Mouse (Mus musculus): ENCODE data around the gene H2-Ab1. TPM values are rescaled to one million over a fixed set of nuclear protein-coding genes. Genes with fewer than 3 reads are reported as not detected.
"Not testable (repeated sequence)": the region's sequence is repeated elsewhere in the genome, so short reads cannot be mapped to it uniquely, and the experiment has no call there.

The H2-Ab1 gene
- polyA plus RNA-seq, 1 experiment from 2014 or later, result 11.1 TPM

DNA sequence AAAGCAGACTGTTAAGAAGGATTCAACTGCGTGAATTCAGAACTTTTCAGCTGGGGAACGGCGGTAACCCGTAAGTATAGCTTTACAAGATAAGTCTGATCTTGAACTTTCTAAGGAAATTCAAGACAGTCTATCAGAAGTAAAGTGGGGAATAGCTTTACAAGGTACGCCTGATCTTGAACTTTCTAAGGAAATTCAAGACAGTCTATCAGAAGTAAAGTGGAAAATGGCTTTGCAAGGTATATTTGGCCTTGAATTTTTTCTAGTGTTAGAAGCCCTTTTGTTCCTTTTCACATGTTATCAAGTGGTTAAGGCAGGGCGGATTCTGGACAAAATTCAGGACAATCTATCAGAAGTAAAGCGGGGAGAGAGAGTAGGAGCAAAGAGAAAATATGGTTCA lies 37.7 kb upstream of the H2-Ab1 start:
- H3K27me3 ChIP-seq (ENCODE audit: low read depth, poor library complexity, severe bottlenecking), result peaks cover 12% of the 10 kb centered on the region
- WGBS, result 94% methylated on average over 6 of the region's 7 CpGs
- H3K4me1 ChIP-seq; H3K36me3 ChIP-seq; DNase-seq (ENCODE audit: low spot score); H3K4me3 ChIP-seq; H3K27ac ChIP-seq (replicated peaks): not testable (repeated sequence)
- peaks cover 15% of the 10 kb centered on the region for H3K9me3 ChIP-seq (replicated peaks)

DNA sequence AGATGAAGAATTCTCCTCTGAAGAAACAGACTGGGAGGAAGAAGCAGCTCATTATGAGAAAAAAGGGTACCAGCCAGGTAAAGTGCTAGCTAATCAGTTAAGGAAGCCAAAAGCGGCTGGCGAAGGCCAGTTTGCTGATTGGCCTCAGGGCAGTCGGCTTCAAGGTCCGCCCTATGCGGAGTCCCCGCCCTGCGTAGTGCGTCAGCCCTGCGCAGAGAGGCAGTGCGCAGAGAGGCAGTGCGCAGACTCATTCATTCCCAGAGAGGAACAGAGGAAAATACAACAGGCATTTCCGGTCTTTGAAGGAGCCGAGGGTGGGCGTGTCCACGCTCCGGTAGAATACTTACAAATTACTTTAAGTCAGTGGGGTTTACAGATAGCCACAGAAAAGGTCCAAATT lies 37.1 kb upstream of the H2-Ab1 start:
- 100% methylated on average over 4 of the region's 16 CpGs for WGBS
- not testable (repeated sequence) for H3K27ac ChIP-seq (replicated peaks); DNase-seq (ENCODE audit: low spot score); H3K36me3 ChIP-seq; H3K27me3 ChIP-seq (ENCODE audit: low read depth, poor library complexity, severe bottlenecking); H3K4me1 ChIP-seq; H3K4me3 ChIP-seq
- peaks cover 21% of the 10 kb centered on the region for H3K9me3 ChIP-seq (replicated peaks)

DNA sequence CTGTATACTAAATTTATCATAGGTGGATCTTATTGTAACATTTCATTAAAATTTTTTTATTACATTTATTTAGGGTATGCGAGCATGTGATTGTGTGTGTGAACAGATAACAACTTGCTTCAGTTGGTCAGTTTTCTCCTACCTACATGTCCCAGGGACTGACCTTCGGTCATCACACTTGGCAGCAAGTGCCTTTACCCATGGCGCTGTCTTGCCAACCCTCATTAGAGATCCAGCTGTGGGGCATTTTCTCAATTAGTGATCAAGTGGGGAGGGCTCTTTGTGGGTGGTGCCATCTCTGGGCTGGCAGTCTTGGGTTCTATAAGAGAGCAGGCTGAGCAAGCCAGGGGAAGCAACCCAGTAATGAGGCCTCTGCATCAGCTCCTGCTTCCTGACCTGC lies 32.7 kb upstream of the H2-Ab1 start:
- 92% methylated on average over 3 of the region's 3 CpGs for WGBS

DNA sequence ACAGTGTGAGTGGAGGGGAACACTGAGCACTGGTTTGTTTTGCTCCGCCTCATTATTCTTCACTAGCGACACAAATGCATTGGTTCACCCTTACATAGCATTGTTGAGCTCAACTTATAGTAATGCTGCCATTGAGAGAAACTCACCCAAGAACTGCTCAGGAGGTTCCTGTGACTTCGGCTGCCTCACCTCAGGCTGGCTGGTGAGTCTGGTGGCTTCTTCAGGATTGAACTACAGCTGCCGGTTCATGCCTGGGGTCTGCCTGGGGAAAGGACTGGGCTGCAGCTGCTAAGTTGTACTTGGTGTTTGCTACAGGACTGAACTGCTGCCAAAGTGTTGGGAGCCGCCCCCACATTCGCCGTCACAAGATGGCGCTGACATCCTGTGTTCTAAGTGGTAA lies 32.1 kb upstream of the H2-Ab1 start:
- 94% methylated on average over 8 of the region's 8 CpGs for WGBS
- no peak overlapping the region for H3K27ac ChIP-seq (replicated peaks)
- no peaks in the 10 kb centered on the region for H3K27me3 ChIP-seq (ENCODE audit: low read depth, poor library complexity, severe bottlenecking)
- no peak overlapping the region for H3K4me3 ChIP-seq
- no peaks in the 10 kb centered on the region for H3K36me3 ChIP-seq
- peaks cover 15% of the 10 kb centered on the region for H3K9me3 ChIP-seq (replicated peaks)
- DNase-seq (ENCODE audit: low spot score), result no peak
- no peaks in the 10 kb centered on the region for H3K4me1 ChIP-seq

More for the DNA sequence above, 32.7 kb upstream of the H2-Ab1 start:
- DNase-seq (ENCODE audit: low spot score), result no peak
- Histone ChIP-seq H3K27me3 (ENCODE audit: low read depth, poor library complexity, severe bottlenecking) (no peaks in the 10 kb centered on the region), H3K4me3 (no peak overlapping the region), H3K4me1 (no peaks in the 10 kb centered on the region), H3K27ac (replicated peaks) (no peak overlapping the region), H3K9me3 (replicated peaks) (peaks cover 15% of the 10 kb centered on the region), H3K36me3 (no peaks in the 10 kb centered on the region)

DNA sequence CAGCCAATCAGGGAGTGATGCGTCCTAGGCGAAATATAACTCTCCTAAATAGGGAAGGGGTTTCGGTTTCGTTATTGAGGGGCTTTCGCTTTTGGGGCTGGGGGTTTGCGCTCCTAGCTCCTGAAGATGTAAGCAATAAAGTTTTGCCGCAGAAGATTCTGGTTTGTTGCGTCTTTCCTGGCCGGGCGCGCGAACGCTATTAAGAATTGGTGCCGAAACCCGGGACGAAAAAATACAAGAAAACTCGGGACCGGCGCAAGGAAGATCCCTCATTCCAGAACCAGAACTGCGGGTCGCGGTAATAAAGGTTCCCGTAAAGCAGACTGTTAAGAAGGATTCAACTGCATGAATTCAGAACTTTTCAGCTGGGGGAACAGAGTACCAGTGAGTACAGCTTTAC lies 31.6 kb upstream of the H2-Ab1 start:
- H3K4me3 ChIP-seq; H3K27ac ChIP-seq (replicated peaks); DNase-seq (ENCODE audit: low spot score); H3K36me3 ChIP-seq; H3K4me1 ChIP-seq; H3K27me3 ChIP-seq (ENCODE audit: low read depth, poor library complexity, severe bottlenecking): not testable (repeated sequence)
- peaks cover 15% of the 10 kb centered on the region for H3K9me3 ChIP-seq (replicated peaks)
- 99% methylated on average over 15 of the region's 23 CpGs for WGBS

DNA sequence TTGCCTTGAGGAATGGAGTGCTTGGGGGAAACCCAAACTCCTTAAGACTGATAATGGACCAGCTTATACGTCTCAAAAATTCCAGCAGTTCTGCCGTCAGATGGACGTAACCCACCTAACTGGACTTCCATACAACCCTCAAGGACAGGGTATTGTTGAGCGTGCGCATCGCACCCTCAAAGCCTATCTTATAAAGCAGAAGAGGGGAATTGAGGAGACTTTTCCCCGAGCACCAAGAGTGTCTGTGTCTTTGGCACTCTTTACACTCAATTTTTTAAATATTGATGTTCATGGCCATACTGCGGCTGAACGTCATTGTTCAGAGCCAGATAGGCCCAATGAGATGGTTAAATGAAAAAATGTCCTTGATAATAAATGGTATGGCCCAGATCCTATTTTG lies 26.5 kb upstream of the H2-Ab1 start:
- not testable (repeated sequence) for H3K4me3 ChIP-seq; H3K27me3 ChIP-seq (ENCODE audit: low read depth, poor library complexity, severe bottlenecking); DNase-seq (ENCODE audit: low spot score); H3K27ac ChIP-seq (replicated peaks); H3K36me3 ChIP-seq; H3K4me1 ChIP-seq; H3K9me3 ChIP-seq (replicated peaks)
- WGBS, result 94% methylated on average over 9 of the region's 9 CpGs

DNA sequence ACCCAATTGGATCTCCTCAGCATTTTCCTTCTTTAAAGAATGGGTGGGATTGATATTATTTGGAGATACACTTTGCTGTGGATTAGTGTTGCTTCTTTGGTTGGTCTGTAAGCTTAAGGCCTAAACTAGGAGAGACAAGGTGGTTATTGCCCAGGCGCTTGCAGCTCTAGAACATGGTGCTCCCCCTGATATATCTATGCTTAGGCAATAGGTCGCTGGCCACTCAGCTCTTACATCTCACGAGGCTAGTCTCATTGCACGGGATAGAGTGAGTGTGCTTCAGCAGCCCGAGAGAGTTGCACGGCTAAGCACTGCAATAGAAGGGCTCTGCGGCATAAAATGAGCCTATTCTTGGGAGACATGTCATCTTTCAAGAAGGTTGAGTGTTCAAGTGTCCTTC lies 25.5 kb upstream of the H2-Ab1 start:
- DNase-seq (ENCODE audit: low spot score); H3K27me3 ChIP-seq (ENCODE audit: low read depth, poor library complexity, severe bottlenecking); H3K9me3 ChIP-seq (replicated peaks); H3K27ac ChIP-seq (replicated peaks); H3K36me3 ChIP-seq; H3K4me1 ChIP-seq; H3K4me3 ChIP-seq: not testable (repeated sequence)
- WGBS, result 82% methylated on average over 6 of the region's 7 CpGs

DNA sequence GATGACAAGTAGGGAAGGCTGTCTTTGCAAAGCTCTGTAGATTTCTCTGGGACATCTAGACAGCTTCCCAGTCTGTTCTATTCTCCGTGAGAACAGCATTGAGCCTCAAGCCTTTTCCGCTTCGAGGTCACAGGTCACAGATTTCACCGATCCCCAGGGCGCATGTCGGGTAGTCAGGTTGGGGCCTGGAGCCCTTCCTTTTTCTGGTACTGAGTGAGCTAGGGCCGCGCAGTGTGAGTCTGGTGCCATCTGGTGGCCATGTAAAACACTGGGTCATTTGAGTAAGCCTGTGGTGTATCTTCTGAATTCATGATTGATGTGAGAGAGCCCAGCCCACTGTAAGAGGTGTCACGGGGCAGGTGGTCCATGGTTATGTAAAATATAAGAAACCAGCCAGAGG lies 22.6 kb upstream of the H2-Ab1 start:
- no peaks in the 10 kb centered on the region for H3K4me1 ChIP-seq
- no peak overlapping the region for H3K27ac ChIP-seq (replicated peaks)
- no peaks in the 10 kb centered on the region for H3K27me3 ChIP-seq (ENCODE audit: low read depth, poor library complexity, severe bottlenecking)
- no peak overlapping the region for H3K4me3 ChIP-seq
- WGBS, result 61% methylated on average over 9 of the region's 9 CpGs
- H3K36me3 ChIP-seq, result no peaks in the 10 kb centered on the region
- DNase-seq (ENCODE audit: low spot score), result peak; percentile 42
- no peaks in the 10 kb centered on the region for H3K9me3 ChIP-seq (replicated peaks)

DNA sequence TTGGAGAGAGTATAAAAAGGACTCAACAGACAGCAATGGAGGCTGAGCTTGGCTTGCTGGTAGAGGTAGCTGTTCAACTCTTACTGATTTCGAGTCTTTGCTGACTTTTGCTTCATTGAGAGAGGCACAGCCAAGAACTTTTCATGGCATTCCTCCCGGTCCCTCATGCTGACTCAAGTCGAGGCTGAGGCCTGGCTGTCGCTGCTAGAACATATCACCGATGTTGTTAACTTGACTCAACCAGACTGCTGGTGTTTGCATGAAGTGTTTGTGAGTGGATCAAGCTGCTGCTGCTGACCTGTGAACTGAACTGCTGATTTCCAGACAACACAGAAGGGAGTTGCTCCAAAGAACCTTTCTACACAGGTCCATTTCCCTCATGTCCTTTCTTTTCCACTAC lies 20.8 kb upstream of the H2-Ab1 start:
- H3K9me3 ChIP-seq (replicated peaks), result peaks cover 5% of the 10 kb centered on the region; the same call in 1 of the 2 replicates
- no peak for DNase-seq (ENCODE audit: low spot score)
- no peaks in the 10 kb centered on the region for H3K27me3 ChIP-seq (ENCODE audit: low read depth, poor library complexity, severe bottlenecking)
- 86% methylated on average over 5 of the region's 5 CpGs for WGBS
- H3K4me1 ChIP-seq, result no peaks in the 10 kb centered on the region
- no peaks in the 10 kb centered on the region for H3K36me3 ChIP-seq
- H3K4me3 ChIP-seq, result no peak overlapping the region
- no peak overlapping the region for H3K27ac ChIP-seq (replicated peaks)

DNA sequence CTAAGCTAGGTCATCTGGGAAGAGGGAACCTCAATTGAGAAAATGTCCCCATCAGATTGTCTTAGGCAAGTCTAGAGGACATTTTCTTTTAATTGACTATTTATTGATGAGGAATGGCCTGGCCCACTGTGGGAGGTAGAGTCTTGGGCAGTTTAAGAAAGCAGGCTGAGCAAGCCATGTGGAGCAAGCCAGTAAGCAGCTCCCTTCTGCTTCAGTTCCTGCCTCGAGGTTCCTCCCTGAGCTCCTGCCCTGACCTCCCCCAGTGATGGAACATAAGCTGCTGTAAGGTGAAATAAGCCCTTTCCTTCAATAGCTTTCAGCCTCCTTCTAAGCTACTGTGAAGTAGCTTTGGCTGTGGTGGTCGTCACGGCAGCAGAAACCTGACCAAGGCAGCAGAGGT lies 19.7 kb upstream of the H2-Ab1 start:
- Histone ChIP-seq H3K36me3 (no peaks in the 10 kb centered on the region), H3K4me1 (no peaks in the 10 kb centered on the region), H3K9me3 (replicated peaks) (peaks cover 6% of the 10 kb centered on the region), H3K27me3 (ENCODE audit: low read depth, poor library complexity, severe bottlenecking) (no peaks in the 10 kb centered on the region), H3K4me3 (no peak overlapping the region), H3K27ac (replicated peaks) (no peak overlapping the region)
- WGBS, result 86% methylated on average over 3 of the region's 3 CpGs
- DNase-seq (ENCODE audit: low spot score), result no peak

DNA sequence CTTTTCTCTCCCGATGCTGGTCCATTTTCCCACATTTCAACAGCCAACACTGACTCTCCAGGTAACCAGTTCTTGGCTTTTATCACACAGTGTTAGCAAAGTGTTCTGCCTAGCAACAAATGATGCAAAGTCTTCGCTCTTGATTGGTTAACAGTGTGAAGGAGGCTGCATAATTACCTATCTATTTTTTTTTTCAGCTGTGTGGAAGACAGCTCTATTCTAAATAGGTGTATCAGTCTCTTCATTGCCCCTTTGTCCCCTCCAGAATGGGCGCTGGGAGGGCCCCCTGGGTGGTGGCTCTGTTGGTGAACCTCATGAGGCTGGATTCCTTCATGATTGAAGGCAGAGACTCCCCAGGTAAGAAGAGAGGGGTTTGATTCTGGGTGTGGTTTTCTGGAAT lies 18.8 kb upstream of the H2-Ab1 start, which contains the start of gene H2-Ob:
Gene H2-Ob (plus strand): TSS at position 198 of the 400 bp plus-strand sequence.
- no peaks in the 10 kb centered on the region for H3K27me3 ChIP-seq (ENCODE audit: low read depth, poor library complexity, severe bottlenecking)
- DNase-seq (ENCODE audit: low spot score), result no peak
- no peaks in the 10 kb centered on the region for H3K36me3 ChIP-seq
- H3K4me3 ChIP-seq, result no peak within 1 kb of the TSS
- H3K9me3 ChIP-seq (replicated peaks), result peaks cover 6% of the 10 kb centered on the region
- 64% methylated on average over 3 of the region's 3 CpGs for WGBS
- H3K27ac ChIP-seq (replicated peaks), result no peak within 1 kb of the TSS
- no peaks in the 10 kb centered on the region for H3K4me1 ChIP-seq

DNA sequence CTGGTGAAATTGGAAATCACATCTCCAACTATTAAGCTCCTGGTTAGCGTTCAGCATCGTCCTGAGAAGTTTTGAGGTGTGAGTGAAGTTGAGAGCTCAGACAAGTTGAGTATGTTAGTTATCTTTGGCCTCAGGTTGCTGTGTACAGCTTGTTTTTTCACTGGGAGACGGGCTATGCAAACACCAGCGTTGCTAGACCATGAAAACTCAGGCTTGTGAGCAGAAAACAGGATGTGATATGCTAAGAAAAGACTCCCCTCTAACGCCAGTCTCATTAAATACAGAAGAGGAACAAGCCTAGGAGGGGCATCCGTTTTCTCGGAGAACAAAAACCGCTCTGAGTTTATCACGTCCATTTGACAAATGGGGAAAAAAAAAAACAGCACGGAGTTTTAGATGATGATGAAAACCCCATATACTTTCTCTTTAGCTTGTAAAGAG lies 17.9 kb upstream of the H2-Ab1 start:
- Histone ChIP-seq H3K36me3 (no peaks in the 10 kb centered on the region), H3K4me1 (no peaks in the 10 kb centered on the region), H3K9me3 (replicated peaks) (peaks cover 6% of the 10 kb centered on the region), H3K4me3 (no peak overlapping the region), H3K27me3 (ENCODE audit: low read depth, poor library complexity, severe bottlenecking) (no peaks in the 10 kb centered on the region), H3K27ac (replicated peaks) (no peak overlapping the region)
- WGBS, result 78% methylated on average over 10 of the region's 10 CpGs
- DNase-seq (ENCODE audit: low spot score), result no peak

DNA sequence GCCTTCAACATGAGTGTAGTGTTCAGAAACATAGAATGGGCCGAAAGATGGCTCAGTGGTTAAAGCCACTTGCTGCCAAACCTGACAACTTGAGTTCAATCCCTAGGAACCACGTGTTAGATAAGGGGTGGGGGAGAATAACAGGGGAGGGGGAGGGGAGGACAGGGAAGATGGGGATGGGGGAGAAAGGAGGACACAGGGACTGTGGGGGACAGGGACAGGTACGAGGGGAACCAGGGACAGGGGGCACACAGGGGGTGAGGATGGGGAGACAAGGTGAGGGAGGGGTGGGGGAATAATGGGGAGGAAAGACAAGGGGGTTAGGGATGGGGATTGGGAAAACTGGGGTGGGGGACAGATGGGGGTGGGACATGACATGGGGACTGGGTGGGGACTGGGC lies 17.1 kb upstream of the H2-Ab1 start:
- H3K4me3 ChIP-seq, result no peak overlapping the region
- H3K27me3 ChIP-seq (ENCODE audit: low read depth, poor library complexity, severe bottlenecking), result no peaks in the 10 kb centered on the region
- no peaks in the 10 kb centered on the region for H3K36me3 ChIP-seq
- no peak overlapping the region for H3K27ac ChIP-seq (replicated peaks)
- H3K9me3 ChIP-seq (replicated peaks), result peaks cover 6% of the 10 kb centered on the region
- 66% methylated on average over 3 of the region's 3 CpGs for WGBS
- H3K4me1 ChIP-seq, result no peaks in the 10 kb centered on the region
- no peak for DNase-seq (ENCODE audit: low spot score)

DNA sequence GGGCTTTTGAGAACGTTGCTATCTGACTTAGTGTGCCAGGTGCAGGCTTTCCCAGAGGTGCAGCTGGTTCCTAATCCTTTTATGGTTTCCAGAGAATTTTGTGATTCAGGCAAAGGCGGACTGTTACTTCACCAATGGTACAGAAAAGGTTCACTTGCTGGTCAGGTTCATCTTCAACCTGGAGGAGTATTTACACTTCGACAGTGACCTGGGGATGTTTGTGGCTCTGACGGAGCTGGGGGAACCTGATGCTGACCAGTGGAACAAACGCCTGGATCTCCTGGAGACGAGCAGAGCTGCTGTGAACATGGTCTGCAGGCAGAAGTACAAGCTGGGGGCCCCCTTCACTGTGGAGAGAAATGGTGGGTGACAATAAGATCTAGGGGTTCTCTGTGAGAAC lies 16.6 kb upstream of the H2-Ab1 start:
- no peak overlapping the region for H3K27ac ChIP-seq (replicated peaks)
- peaks cover 6% of the 10 kb centered on the region for H3K9me3 ChIP-seq (replicated peaks)
- DNase-seq (ENCODE audit: low spot score), result no peak
- no peaks in the 10 kb centered on the region for H3K4me1 ChIP-seq
- H3K36me3 ChIP-seq, result no peaks in the 10 kb centered on the region
- 84% methylated on average over 6 of the region's 6 CpGs for WGBS
- H3K4me3 ChIP-seq, result no peak overlapping the region
- H3K27me3 ChIP-seq (ENCODE audit: low read depth, poor library complexity, severe bottlenecking), result no peaks in the 10 kb centered on the region
